Mouse (Mus musculus): ENCODE measurements around the gene Crip1. TPM values are rescaled to one million over a fixed set of nuclear protein-coding genes. Genes with fewer than 3 reads are reported as not detected.

The Crip1 gene
- total RNA-seq (2021): 100 to 1,000 TPM; 301 to 312 TPM

GRCm38 (mm10) chr12:113146112-113147057 is at the start of gene Crip1:
Gene Crip1 (plus strand): TSS chr12:113146316.
- peak; percentile 94 for DNase-seq

- no peak for DNase-seq
These were observed 49.1 kb upstream of the Crip1 start for GRCm38 (mm10) chr12:113097040-113097439.

- peak; percentile 59 for DNase-seq
These were observed 48.3 kb upstream of the Crip1 start, which contains the start of gene Mta1 for GRCm38 (mm10) chr12:113097749-113098281. Gene Mta1 (plus strand): TSS chr12:113098278.

- no peak for DNase-seq
These were observed 47.5 kb upstream of the Crip1 start for GRCm38 (mm10) chr12:113098530-113099151.

GRCm38 (mm10) chr12:113099470-113100237 is 46.5 kb upstream of the Crip1 start:
- DNase-seq: no peak

GRCm38 (mm10) chr12:113100448-113101076 is 45.6 kb upstream of the Crip1 start:
- peak; percentile 70 for DNase-seq

GRCm38 (mm10) chr12:113101251-113101960 is 44.7 kb upstream of the Crip1 start:
- DNase-seq: no peak

- peak; percentile 72 for DNase-seq
These were observed 43.7 kb upstream of the Crip1 start for GRCm38 (mm10) chr12:113102461-113102860.

GRCm38 (mm10) chr12:113103846-113104451 is 42.2 kb upstream of the Crip1 start:
- DNase-seq: no peak

- DNase-seq: no peak
These were observed 39.7 kb upstream of the Crip1 start for GRCm38 (mm10) chr12:113106386-113106785.

GRCm38 (mm10) chr12:113107431-113108124 is 38.5 kb upstream of the Crip1 start:
- DNase-seq: no peak

- DNase-seq: no peak
These were observed 37.4 kb upstream of the Crip1 start for GRCm38 (mm10) chr12:113108528-113109283.

- DNase-seq: no peak
These were observed 36.3 kb upstream of the Crip1 start for GRCm38 (mm10) chr12:113109801-113110200.

GRCm38 (mm10) chr12:113114141-113114540 is 32.0 kb upstream of the Crip1 start:
- no peak for DNase-seq

- no peak for DNase-seq
These were observed 31.1 kb upstream of the Crip1 start for GRCm38 (mm10) chr12:113114856-113115538.

- DNase-seq: peak; percentile 92
These were observed 26.4 kb upstream of the Crip1 start for GRCm38 (mm10) chr12:113119516-113120410.

- DNase-seq: peak; percentile 14
These were observed 21.4 kb upstream of the Crip1 start for GRCm38 (mm10) chr12:113124726-113125125.

GRCm38 (mm10) chr12:113130732-113131131 is 15.4 kb upstream of the Crip1 start:
- no peak for DNase-seq
